In genomic region chr10:111680919-111681318, GRCm38 (mm10) we compare ENCODE assay signal across 22 mouse cellular contexts.
"Had no signal": no experiment of that assay in that cellular context is flagged by ENCODE, and none has a peak within 500 bp of the region (broad histone marks: within the 10 kb centered on the region; RNA-seq: fewer than 3 reads in every experiment).

No protein-coding gene starts in this region.

- H3K4me1 ChIP-seq: limb, embryonic 10.5 days; limb, embryonic 13.5 days; midbrain, embryonic 13.5 days; neural tube, embryonic 13.5 days had no signal

- DNase-seq: kidney, adult 2 months; kidney, postnatal 25 days; layer of hippocampus, adult 9-11 months; lung, adult 2 months; lung, postnatal 14 days; lung, postnatal 4 days; retina, postnatal 1 day; right cerebral cortex, postnatal 25 days; spleen, adult 18-20 months; thymus, adult 18-20 months; thymus, postnatal 36 days had no signal

- ATAC-seq: midbrain, embryonic 13.5 days; midbrain, embryonic 16.5 days had no signal

- H3K4me3 ChIP-seq: layer of hippocampus, adult 2 months; limb, embryonic 10.5 days; limb, embryonic 13.5 days; liver, embryonic 15.5 days; midbrain, embryonic 10.5 days; midbrain, embryonic 13.5 days; myocyte; neural tube, embryonic 13.5 days; stomach, embryonic 15.5 days had no signal

- H3K4me2 ChIP-seq: limb, embryonic 13.5 days; liver, embryonic 15.5 days; midbrain, embryonic 13.5 days; neural tube, embryonic 13.5 days; stomach, embryonic 15.5 days had no signal

- H3K27me3 ChIP-seq: limb, embryonic 13.5 days; liver, embryonic 15.5 days; midbrain, embryonic 13.5 days; neural tube, embryonic 13.5 days; stomach, embryonic 15.5 days had no signal

- H3K36me3 ChIP-seq: limb, embryonic 10.5 days; limb, embryonic 13.5 days; liver, embryonic 15.5 days; midbrain, embryonic 10.5 days; midbrain, embryonic 13.5 days; neural tube, embryonic 13.5 days; stomach, embryonic 15.5 days had no signal

- H3K9me3 ChIP-seq: limb, embryonic 10.5 days; limb, embryonic 13.5 days; liver, embryonic 15.5 days; midbrain, embryonic 10.5 days; midbrain, embryonic 13.5 days; neural tube, embryonic 13.5 days; stomach, embryonic 15.5 days had no signal

- H3K9ac ChIP-seq: limb, embryonic 13.5 days; liver, embryonic 15.5 days; midbrain, embryonic 13.5 days; neural tube, embryonic 13.5 days; stomach, embryonic 15.5 days had no signal

- H3K27ac ChIP-seq: kidney, postnatal 0 days; layer of hippocampus, adult 2 months; limb, embryonic 10.5 days; limb, embryonic 13.5 days; liver, embryonic 15.5 days; midbrain, embryonic 10.5 days; midbrain, embryonic 13.5 days; neural tube, embryonic 13.5 days; stomach, embryonic 15.5 days had no signal
